In genomic region chr6:37297744-37298482, GRCm38 (mm10) we compare ENCODE assay signal across 12 mouse cellular contexts. TPM values are rescaled to one million over a fixed set of nuclear protein-coding genes. Genes with fewer than 3 reads are reported as not detected.
A peak's percentile ranks its signal among the peaks of the same experiment; 100 is the strongest.
DNase-seq lines count a peak whose midpoint lies in the region; ATAC-seq lines count a peak whose summit lies in the region.
"Had no signal": no experiment of that assay in that cellular context is flagged by ENCODE, and none has a peak within 500 bp of the region (broad histone marks: within the 10 kb centered on the region; RNA-seq: fewer than 3 reads in every experiment).

No protein-coding gene starts in this region.

- H3K9ac ChIP-seq in hindbrain, embryonic 16.5 days (ENCODE audit: low read depth, low read length), result peak overlapping the region; percentile 82

- peaks cover 11% of the 10 kb centered on the region for H3K4me1 ChIP-seq in heart, embryonic 10.5 days
- H3K4me1 ChIP-seq in hindbrain, embryonic 16.5 days (ENCODE audit: control insufficient read depth, insufficient read depth, low read depth, low read length), result peaks cover 32% of the 10 kb centered on the region

- peak overlapping the region; percentile 71 for H3K4me2 ChIP-seq in hindbrain, embryonic 16.5 days (ENCODE audit: low read length)

- 47% methylated on average over 8 of the region's 8 CpGs for WGBS in heart, embryonic 10.5 days
- WGBS in hindbrain, embryonic 16.5 days, result 35% methylated on average over 8 of the region's 8 CpGs

- peaks cover 53% of the 10 kb centered on the region for H3K27me3 ChIP-seq in heart, embryonic 10.5 days (ENCODE audit: insufficient read depth, poor library complexity, severe bottlenecking)
- no peaks in the 10 kb centered on the region for H3K27me3 ChIP-seq in hindbrain, embryonic 16.5 days (replicated peaks; ENCODE audit: control insufficient read depth, insufficient read depth, low read length)

- DNase-seq in heart, adult 11 months, result peak; percentile 43
- DNase-seq in heart, embryonic 10.5 days (ENCODE audit: low spot score), result no peak
- DNase-seq in right cerebral cortex, adult 2 months (ENCODE audit: low spot score in 2 of 2), result peak; percentile 58 to 61
- no peak for DNase-seq in right cerebral cortex, postnatal 4 days
- DNase-seq in telencephalon, adult 2 months (ENCODE audit: low read depth, low spot score), result peak; percentile 64
- no peak for DNase-seq in gastrocnemius, postnatal 14 days
- DNase-seq in testis, postnatal 14 days (ENCODE audit: low spot score), result no peak
- DNase-seq: embryo, embryonic 11 days; lung, adult 2 months; retina, postnatal 1 day had no signal

- 0 out of 2 replicates have a peak, but pooled peaks have one; percentile 29 for ATAC-seq in hindbrain, embryonic 16.5 days
- ATAC-seq: inflammation-experienced regulatory T-cells, adult 6 months had no signal

- H3K9me3 ChIP-seq in heart, embryonic 10.5 days, result no peaks in the 10 kb centered on the region
- H3K9me3 ChIP-seq in hindbrain, embryonic 16.5 days (ENCODE audit: control insufficient read depth, low read length), result no peaks in the 10 kb centered on the region

- H3K27ac ChIP-seq in heart, embryonic 10.5 days, result no peak overlapping the region
- H3K27ac ChIP-seq in hindbrain, embryonic 16.5 days (ENCODE audit: low read depth, low read length), result peak overlapping the region; percentile 36; the same call in 1 of the 2 replicates

- intact Hi-C loops in gastrocnemius, postnatal 14 days (cut with DNase I; ENCODE audit: low total_unique reads), result no loop called here

- no peak overlapping the region for H3K4me3 ChIP-seq in heart, embryonic 10.5 days
- H3K4me3 ChIP-seq in hindbrain, embryonic 16.5 days (ENCODE audit: low read length), result peak overlapping the region; percentile 73

- H3K36me3 ChIP-seq in heart, embryonic 10.5 days, result no peaks in the 10 kb centered on the region
- H3K36me3 ChIP-seq in hindbrain, embryonic 16.5 days (ENCODE audit: control insufficient read depth, insufficient read depth, low read length), result no peaks in the 10 kb centered on the region

RNA-seq across cellular contexts. Expression of gene Dgki, which starts 2.1 kb away (rescaled TPM):
- 0.68 and 0.85 TPM in 2 replicates for polyA plus RNA-seq in heart, embryonic 10.5 days (2016; fragmentation: Nextera tagmentation; extraction: Ambion mirVana)
- 6.0 and 6.7 TPM in 2 replicates for polyA plus RNA-seq in hindbrain, embryonic 16.5 days (2015; fragmentation: Nextera tagmentation; extraction: Ambion mirVana)
- total RNA-seq in gastrocnemius, postnatal 14 days (2021), result under 1 TPM; 0.41 to 0.55 TPM

Comparison
In these comparisons a context has a peak if more than half of its experiments do, and no peak if none do; other contexts are left out.
1. DNase-seq: peak in heart, adult 11 months (single experiment), right cerebral cortex, adult 2 months (2 of 2) and telencephalon, adult 2 months (single experiment); none in heart, embryonic 10.5 days (single experiment), right cerebral cortex, postnatal 4 days (single experiment), gastrocnemius, postnatal 14 days (single experiment) and testis, postnatal 14 days (single experiment).